Mouse (Mus musculus) myocyte (in vitro differentiated cells): Measurements from ENCODE around the gene Mfsd13b. TPM values are rescaled to one million over a fixed set of nuclear protein-coding genes. Genes with fewer than 3 reads are reported as not detected.

ENCODE experiments used
- H3K27me3 ChIP-seq: one replicate; pipeline ENCODE4 v1.6.1; 2011; ENCODE audit not compliant: control insufficient read depth, insufficient read depth, insufficient read length
- H3K36me3 ChIP-seq: one replicate; pipeline ENCODE4 v1.6.1; 2011; ENCODE audit not compliant: control insufficient read depth, insufficient read depth
- H3K4me2 ChIP-seq: one replicate; pipeline ENCODE4 v1.6.1; 2011; ENCODE audit warnings: low read depth, control low read depth
- H3K4me3 ChIP-seq: one replicate; pipeline ENCODE4 v1.5.1; 2011; ENCODE audit warnings: mild to moderate bottlenecking, control low read depth, moderate library complexity
- H3K79me2 ChIP-seq: one replicate; pipeline ENCODE4 v1.6.1; 2011; ENCODE audit not compliant: control insufficient read depth, insufficient read depth
- H3ac ChIP-seq: one replicate; pipeline ENCODE4 v1.6.1; 2011; ENCODE audit not compliant: control insufficient read depth, insufficient read length
- CEBPB ChIP-seq: IDR thresholded peaks from 2 replicates; pipeline ENCODE4 v1.6.1; 2011; ENCODE audit warnings: mild to moderate bottlenecking, moderate library complexity; ENCODE audit not compliant: poor library complexity, insufficient read depth, severe bottlenecking
- E2F4 ChIP-seq: IDR thresholded peaks from one replicate; pipeline ENCODE4 v1.6.1; 2011; ENCODE audit warnings: mild to moderate bottlenecking, control low read depth, moderate library complexity; ENCODE audit not compliant: insufficient read depth
- MAX ChIP-seq: IDR thresholded peaks from one replicate; pipeline ENCODE4 v1.6.1; 2011; ENCODE audit warnings: low read depth, mild to moderate bottlenecking, control low read depth
- MYOD1 ChIP-seq, 3 experiments: IDR thresholded peaks; one replicate each; pipeline ENCODE4 v1.6.1; 2011; ENCODE audit warnings: control low read depth in 2 of 3, low read depth in 2 of 3, mild to moderate bottlenecking in 2 of 3, moderate library complexity in 1 of 3; ENCODE audit not compliant: insufficient read length in 2 of 3, control insufficient read depth in 1 of 3
- MYOG ChIP-seq, 3 experiments: IDR thresholded peaks; one replicate each; pipeline ENCODE4 v1.6.1; 2011; ENCODE audit warnings: control low read depth in 2 of 3, low read depth in 2 of 3, mild to moderate bottlenecking in 2 of 3; ENCODE audit not compliant: insufficient read length in 2 of 3, control insufficient read depth in 1 of 3, insufficient read depth in 1 of 3
- POLR2A ChIP-seq: IDR thresholded peaks from one replicate; pipeline ENCODE4 v1.6.1; 2011; ENCODE audit warnings: low read depth, mild to moderate bottlenecking, control low read depth, moderate library complexity; ENCODE audit not compliant: insufficient read length
- POLR2AphosphoS2 ChIP-seq: IDR thresholded peaks from one replicate; pipeline ENCODE4 v1.6.1; 2011; ENCODE audit warnings: low read depth, control low read depth; ENCODE audit not compliant: insufficient read length
- REST ChIP-seq: IDR thresholded peaks from one replicate; pipeline ENCODE4 v1.6.1; 2011; ENCODE audit warnings: mild to moderate bottlenecking, control low read depth, moderate library complexity; ENCODE audit not compliant: insufficient read depth, insufficient read length
- SRF ChIP-seq: IDR thresholded peaks from one replicate; pipeline ENCODE4 v1.6.1; 2011; ENCODE audit warnings: low read depth; ENCODE audit not compliant: control insufficient read depth, insufficient read length
- TCF12 ChIP-seq: IDR thresholded peaks from one replicate; pipeline ENCODE4 v1.6.1; 2011; ENCODE audit warnings: mild to moderate bottlenecking, control low read depth; ENCODE audit not compliant: poor library complexity, insufficient read depth, severe bottlenecking
- TCF3 ChIP-seq: IDR thresholded peaks from one replicate; pipeline ENCODE4 v1.6.1; 2011; ENCODE audit warnings: low read depth, control low read depth; ENCODE audit not compliant: insufficient read length
- USF1 ChIP-seq: IDR thresholded peaks from one replicate; pipeline ENCODE4 v1.6.1; 2011; ENCODE audit warnings: low read depth, mild to moderate bottlenecking, control low read depth, moderate library complexity
- polyA plus RNA-seq: library from polyadenylated mRNA; unstranded; fragments of >200 nt; fragmentation: generic; extraction: Trizol; gene quantifications from one replicate; pipeline ENCODE4 v1.2.1, GENCODE M21; 2012; ENCODE audit warnings: missing spikeins

Gene Mfsd13b
- polyA plus RNA-seq, 1 experiment, result 0.04 TPM

GRCm38 (mm10) chr7:121034701-121035141, 52.4 kb downstream of the Mfsd13b start:
- peaks cover 45% of the 10 kb centered on the region for H3K79me2 ChIP-seq
- peak overlapping the region; percentile 66 for H3ac ChIP-seq
- no peaks in the 10 kb centered on the region for H3K36me3 ChIP-seq
- no peaks in the 10 kb centered on the region for H3K27me3 ChIP-seq
- H3K4me2 ChIP-seq, result no peak overlapping the region
- H3K4me3 ChIP-seq, result peak overlapping the region; percentile 70
- no peak for TF ChIP-seq TCF12
- no peak for TF ChIP-seq MYOD1 (IDR thresholded peaks at IDR 0.05; ENCODE audit: control insufficient read depth in 1 of 3, insufficient read length in 2 of 3, low read depth in 2 of 3)
- no peak for TF ChIP-seq CEBPB

DNA sequence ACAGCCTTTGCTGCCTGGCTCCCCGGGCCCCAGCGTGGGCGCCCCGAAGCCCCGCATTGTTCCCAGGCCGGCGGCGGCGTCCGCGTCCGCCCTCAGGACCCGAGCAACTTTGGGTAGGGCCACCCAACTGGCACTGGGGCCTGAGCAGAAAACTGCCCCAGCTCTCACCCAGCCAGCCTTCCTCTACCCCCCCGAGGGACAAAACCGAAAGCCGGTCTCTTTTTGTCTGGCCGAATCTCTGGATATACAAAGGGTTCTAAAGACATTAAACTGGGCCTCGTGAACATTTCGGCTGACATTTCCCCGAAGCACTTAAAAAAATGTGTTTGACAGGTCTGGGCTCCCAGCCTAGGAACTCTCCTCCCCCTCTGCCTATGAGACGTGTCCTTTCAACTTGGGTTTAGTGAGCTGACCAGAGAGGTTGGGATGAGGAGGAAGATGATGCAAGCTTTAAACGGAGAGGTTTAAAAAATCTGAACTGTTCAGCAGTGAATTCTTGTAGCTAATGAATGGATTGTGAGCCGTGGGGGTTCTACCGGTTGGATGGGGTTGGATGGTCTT, 52.9 kb downstream of the Mfsd13b start:
- H3K4me2 ChIP-seq, result peak overlapping the region; percentile 57
- no peaks in the 10 kb centered on the region for H3K36me3 ChIP-seq
- H3ac ChIP-seq, result peak overlapping the region; percentile 66
- TF ChIP-seq POLR2AphosphoS2, result no peak
- TF ChIP-seq CEBPB, result 0 out of 2 replicates have a peak, but pooled peaks have one; percentile 49
- H3K27me3 ChIP-seq, result no peaks in the 10 kb centered on the region
- H3K4me3 ChIP-seq, result peak overlapping the region; percentile 70
- H3K79me2 ChIP-seq, result peaks cover 50% of the 10 kb centered on the region

- Histone ChIP-seq H3K36me3 (no peaks in the 10 kb centered on the region), H3K79me2 (peaks cover 99% of the 10 kb centered on the region), H3ac (no peak overlapping the region), H3K4me3 (no peak overlapping the region), H3K27me3 (no peaks in the 10 kb centered on the region), H3K4me2 (peak overlapping the region; percentile 4)
- no peak for TF ChIP-seq TCF12
- TF ChIP-seq USF1, result no peak
- TF ChIP-seq REST, result no peak
- no peak for TF ChIP-seq POLR2AphosphoS2
- no peak for TF ChIP-seq POLR2A
- no peak for TF ChIP-seq E2F4
- TF ChIP-seq TCF3, result no peak
- no peak for TF ChIP-seq MAX
- TF ChIP-seq CEBPB, result no peak
- TF ChIP-seq MYOD1 (IDR thresholded peaks at IDR 0.05; ENCODE audit: control insufficient read depth in 1 of 3, insufficient read length in 2 of 3, low read depth in 2 of 3), result no peak
- TF ChIP-seq MYOG (IDR thresholded peaks at IDR 0.05; ENCODE audit: control insufficient read depth in 1 of 3, insufficient read depth in 1 of 3, insufficient read length in 2 of 3, low read depth in 2 of 3), result no peak
- no peak for TF ChIP-seq SRF
Measured at GRCm38 (mm10) chr7:121040595-121040994, 58.3 kb downstream of the Mfsd13b start.

GRCm38 (mm10) chr7:121041989-121042388, 59.7 kb downstream of the Mfsd13b start:
- Histone ChIP-seq H3K79me2 (peaks cover 99% of the 10 kb centered on the region), H3K4me2 (no peak overlapping the region), H3K36me3 (no peaks in the 10 kb centered on the region), H3ac (no peak overlapping the region), H3K27me3 (no peaks in the 10 kb centered on the region), H3K4me3 (no peak overlapping the region)
- no peak for TF ChIP-seq USF1
- no peak for TF ChIP-seq CEBPB
- no peak for TF ChIP-seq MYOD1 (IDR thresholded peaks at IDR 0.05; ENCODE audit: control insufficient read depth in 1 of 3, insufficient read length in 2 of 3, low read depth in 2 of 3)
- no peak for TF ChIP-seq POLR2AphosphoS2
- TF ChIP-seq TCF12, result no peak
- TF ChIP-seq TCF3, result no peak
- no peak for TF ChIP-seq E2F4
- TF ChIP-seq MYOG (IDR thresholded peaks at IDR 0.05; ENCODE audit: control insufficient read depth in 1 of 3, insufficient read depth in 1 of 3, insufficient read length in 2 of 3, low read depth in 2 of 3), result no peak
- no peak for TF ChIP-seq SRF
- TF ChIP-seq REST, result no peak
- no peak for TF ChIP-seq MAX

- TF ChIP-seq SRF (no peak), CEBPB (no peak), MYOG (IDR thresholded peaks at IDR 0.05; ENCODE audit: control insufficient read depth in 1 of 3, insufficient read depth in 1 of 3, insufficient read length in 2 of 3, low read depth in 2 of 3) (no peak), POLR2A (no peak), E2F4 (no peak), REST (no peak), TCF12 (no peak), MAX (no peak), MYOD1 (IDR thresholded peaks at IDR 0.05; ENCODE audit: control insufficient read depth in 1 of 3, insufficient read length in 2 of 3, low read depth in 2 of 3) (no peak), TCF3 (no peak), USF1 (no peak), POLR2AphosphoS2 (no peak)
- H3ac ChIP-seq, result no peak overlapping the region
- H3K36me3 ChIP-seq, result no peaks in the 10 kb centered on the region
- H3K4me3 ChIP-seq, result no peak overlapping the region
- H3K79me2 ChIP-seq, result peaks cover 96% of the 10 kb centered on the region
- no peak overlapping the region for H3K4me2 ChIP-seq
- H3K27me3 ChIP-seq, result no peaks in the 10 kb centered on the region
Measured at GRCm38 (mm10) chr7:121043004-121043403, 60.7 kb downstream of the Mfsd13b start.
